Mouse (Mus musculus) testis, postnatal 14 days (tissue): Measurements from ENCODE around the gene Dnhd1.
"Not testable (repeated sequence)": the region's sequence is repeated elsewhere in the genome, so short reads cannot be mapped to it uniquely, and the experiment has no call there.

Experiments used
- DNase-seq: peaks from one replicate; pipeline ENCODE4 v3.0.0; 2021; ENCODE audit warnings: low spot score

The Dnhd1 gene

GRCm38 (mm10) chr7:105640233-105640893 lies 10.3 kb upstream of the Dnhd1 start, which contains the start of the genes Arfip2 and Gm45799:
Arfip2 (minus strand) TSS chr7:105640416.
Gm45799 (plus strand) TSS chr7:105640552.
- peak; percentile 95 for DNase-seq

GRCm38 (mm10) chr7:105640894-105641255 lies 9.8 kb upstream of the Dnhd1 start:
- DNase-seq = peak; percentile 40

- DNase-seq = no peak
Measured at GRCm38 (mm10) chr7:105641936-105642335, 8.7 kb upstream of the Dnhd1 start.

GRCm38 (mm10) chr7:105685541-105686197 lies 35.0 kb downstream of the Dnhd1 start:
- peak; percentile 21 for DNase-seq

GRCm38 (mm10) chr7:105690875-105691274 lies 40.2 kb downstream of the Dnhd1 start:
- no peak for DNase-seq

GRCm38 (mm10) chr7:105703184-105703583 lies 52.6 kb downstream of the Dnhd1 start:
- no peak for DNase-seq

GRCm38 (mm10) chr7:105703816-105704215 lies 53.2 kb downstream of the Dnhd1 start:
- no peak for DNase-seq

GRCm38 (mm10) chr7:105708733-105709132 lies 58.1 kb downstream of the Dnhd1 start:
- DNase-seq = no peak

- DNase-seq = no peak
Measured at GRCm38 (mm10) chr7:105715366-105715765, 64.7 kb downstream of the Dnhd1 start.

GRCm38 (mm10) chr7:105721916-105722315 lies 71.3 kb downstream of the Dnhd1 start:
- no peak for DNase-seq

- DNase-seq = no peak
Measured at GRCm38 (mm10) chr7:105726144-105726979, 75.7 kb downstream of the Dnhd1 start.

- no peak for DNase-seq
Measured at GRCm38 (mm10) chr7:105726980-105727325, 76.3 kb downstream of the Dnhd1 start.

GRCm38 (mm10) chr7:105728701-105729428 lies 78.2 kb downstream of the Dnhd1 start:
- no peak for DNase-seq

- DNase-seq = no peak
Measured at GRCm38 (mm10) chr7:105733836-105734235, 83.2 kb downstream of the Dnhd1 start.

- DNase-seq = no peak
Measured at GRCm38 (mm10) chr7:105734826-105735225, 84.2 kb downstream of the Dnhd1 start.

GRCm38 (mm10) chr7:105735464-105735863 lies 84.8 kb downstream of the Dnhd1 start:
- not testable (repeated sequence) for DNase-seq

GRCm38 (mm10) chr7:105736264-105736901 lies 85.8 kb downstream of the Dnhd1 start, which contains the start of gene Ilk:
Ilk (plus strand) TSS chr7:105736592.
- DNase-seq = peak; percentile 93

- peak; percentile 52 for DNase-seq
Measured at GRCm38 (mm10) chr7:105736911-105737521, 86.4 kb downstream of the Dnhd1 start, which contains the start of gene Rrp8. Rrp8 (minus strand) TSS chr7:105737385.

- DNase-seq = no peak
Measured at GRCm38 (mm10) chr7:105737648-105738047, 87.0 kb downstream of the Dnhd1 start.

GRCm38 (mm10) chr7:105738286-105738685 lies 87.7 kb downstream of the Dnhd1 start:
- DNase-seq = no peak

- DNase-seq = peak; percentile 51
Measured at GRCm38 (mm10) chr7:105738948-105739347, 88.3 kb downstream of the Dnhd1 start.
